Mouse (Mus musculus) kidney, adult 2 months (tissue): ENCODE data around the gene Dscam. TPM values are rescaled to one million over a fixed set of nuclear protein-coding genes. Genes with fewer than 3 reads are reported as not detected.
A peak's percentile ranks its signal among the peaks of the same experiment; 100 is the strongest.

Experiments used
- DNase-seq: peaks from one replicate; pipeline ENCODE4 v3.0.0; 2021
- H3K27ac ChIP-seq: fragments of 200-500 bp; 2 replicates; pipeline ENCODE4 v1.5.1; 2012; ENCODE audit warnings: low read depth, low read length, control low read depth, inconsistent platforms; ENCODE audit not compliant: insufficient read depth
- H3K27me3 ChIP-seq: fragments of 200-500 bp; replicated peaks from 2 replicates; pipeline ENCODE4 v1.6.1; 2012; ENCODE audit warnings: mild to moderate bottlenecking, moderate library complexity, low read length, inconsistent platforms; ENCODE audit not compliant: control insufficient read depth, insufficient read depth
- H3K36me3 ChIP-seq: fragments of 200-500 bp; 2 replicates; pipeline ENCODE4 v1.6.1; 2012; ENCODE audit warnings: mild to moderate bottlenecking, moderate library complexity, low read length, inconsistent platforms; ENCODE audit not compliant: control insufficient read depth, insufficient read depth
- H3K4me1 ChIP-seq: fragments of 200-500 bp; 2 replicates; pipeline ENCODE4 v1.6.1; 2011; ENCODE audit warnings: low read length; ENCODE audit not compliant: control insufficient read depth, insufficient read depth
- H3K4me3 ChIP-seq: fragments of 200-500 bp; 2 replicates; pipeline ENCODE4 v1.5.1; 2011; ENCODE audit warnings: mild to moderate bottlenecking, low read depth, low read length, control low read depth; ENCODE audit not compliant: insufficient read depth
- CTCF ChIP-seq: fragments of 200-500 bp; conservative IDR thresholded peaks from 2 replicates; pipeline ENCODE4 v1.5.1; 2011; ENCODE audit warnings: low read depth, mild to moderate bottlenecking, control low read depth, low read length, moderate library complexity, mixed read lengths; ENCODE audit not compliant: insufficient read depth, insufficient read length
- POLR2A ChIP-seq: fragments of 200-500 bp; IDR thresholded peaks from one replicate; pipeline ENCODE4 v1.6.1; 2011; ENCODE audit warnings: low read depth, low read length, control low read depth
- WGBS: fragments of 180-500 bp; shearing (Covaris S2); methylation state at CpG from one replicate; pipeline ENCODE4 v1.1.7; 2018; 5-methylcytosine and 5-hydroxymethylcytosine counted together
- polyA plus RNA-seq: library from polyadenylated mRNA; depleted of rRNA; stranded (reverse); fragments of >200 nt; gene quantifications from 2 replicates; pipeline ENCODE4 v1.2.3, GENCODE M21; 2012

Gene Dscam
- polyA plus RNA-seq, 1 experiment, result 0.06 TPM

DNA sequence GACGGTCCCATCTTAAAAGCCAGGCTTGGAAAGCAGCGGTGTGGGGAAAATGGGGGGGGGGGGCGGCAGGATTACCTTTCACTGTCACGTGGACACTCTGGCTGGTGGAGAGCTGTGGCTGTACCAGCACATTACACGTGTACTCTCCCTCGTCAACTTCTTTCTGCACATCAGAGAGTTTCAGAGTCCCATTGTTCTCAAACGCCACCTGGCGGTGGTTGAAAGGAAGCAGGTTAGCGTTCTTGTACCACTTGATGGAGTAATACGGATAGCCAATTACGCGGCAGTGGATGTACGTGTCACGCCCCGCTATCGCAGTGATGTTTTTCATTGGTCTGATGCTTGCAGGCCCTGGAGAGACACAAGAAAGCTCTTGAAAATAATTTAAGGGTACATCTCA lies 350.9 kb downstream of the Dscam start:
- peak; percentile 66 for DNase-seq
- no peaks in the 10 kb centered on the region for H3K36me3 ChIP-seq
- peak; percentile 78 for TF ChIP-seq CTCF
- no peak for TF ChIP-seq POLR2A
- H3K4me3 ChIP-seq, result no peak overlapping the region
- no peaks in the 10 kb centered on the region for H3K4me1 ChIP-seq
- H3K27ac ChIP-seq, result no peak overlapping the region
- H3K27me3 ChIP-seq, result no peaks in the 10 kb centered on the region
- WGBS, result 21% methylated on average over 16 of the region's 16 CpGs

DNA sequence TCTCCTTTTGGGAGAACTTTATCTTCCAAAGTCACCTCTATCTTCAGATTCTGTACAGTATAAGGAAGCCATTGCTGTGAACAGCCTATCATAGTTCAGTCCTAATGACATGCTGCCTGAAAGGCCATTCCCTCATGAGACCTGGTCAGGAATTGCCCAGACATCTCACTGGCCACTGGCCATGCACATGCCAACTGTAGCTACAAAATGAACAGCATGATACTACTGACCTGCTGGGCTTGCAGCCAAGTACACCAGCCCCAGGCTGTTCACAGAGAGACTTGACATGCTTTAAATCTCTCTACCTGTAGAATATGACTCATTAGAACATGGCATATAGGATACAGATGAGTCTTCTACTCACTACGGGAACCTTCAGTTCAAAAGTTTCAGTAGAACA lies 364.3 kb downstream of the Dscam start:
- H3K36me3 ChIP-seq, result no peaks in the 10 kb centered on the region
- DNase-seq, result peak; percentile 16
- H3K27ac ChIP-seq, result no peak overlapping the region
- H3K27me3 ChIP-seq, result no peaks in the 10 kb centered on the region
- H3K4me3 ChIP-seq, result no peak overlapping the region
- 75% methylated on average over 1 of the region's 1 CpGs for WGBS
- no peak for TF ChIP-seq POLR2A
- no peak for TF ChIP-seq CTCF
- no peaks in the 10 kb centered on the region for H3K4me1 ChIP-seq

DNA sequence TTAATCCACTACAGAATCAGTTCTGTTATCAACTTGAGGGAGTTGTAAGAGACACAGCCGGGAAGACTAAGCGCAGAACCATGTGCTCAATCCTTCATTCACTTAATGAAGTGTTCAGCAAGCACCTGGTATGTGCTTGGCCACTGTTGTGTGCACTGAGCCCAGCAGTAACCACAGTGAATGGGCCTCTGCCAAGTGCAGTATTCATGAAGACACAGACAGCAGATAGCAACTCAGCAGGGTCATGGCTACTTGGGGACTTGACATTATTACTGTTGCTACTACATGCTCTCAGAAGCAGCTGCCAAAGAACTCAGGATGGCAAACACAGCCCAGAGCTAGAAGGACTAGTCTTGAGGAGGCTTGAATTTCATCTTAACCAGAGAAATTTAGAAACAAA lies 367.9 kb downstream of the Dscam start:
- Histone ChIP-seq H3K27me3 (no peaks in the 10 kb centered on the region), H3K36me3 (no peaks in the 10 kb centered on the region), H3K4me1 (no peaks in the 10 kb centered on the region), H3K4me3 (no peak overlapping the region), H3K27ac (no peak overlapping the region)
- 71% methylated on average over 2 of the region's 2 CpGs for WGBS
- TF ChIP-seq POLR2A (no peak), CTCF (no peak)
- no peak for DNase-seq

DNA sequence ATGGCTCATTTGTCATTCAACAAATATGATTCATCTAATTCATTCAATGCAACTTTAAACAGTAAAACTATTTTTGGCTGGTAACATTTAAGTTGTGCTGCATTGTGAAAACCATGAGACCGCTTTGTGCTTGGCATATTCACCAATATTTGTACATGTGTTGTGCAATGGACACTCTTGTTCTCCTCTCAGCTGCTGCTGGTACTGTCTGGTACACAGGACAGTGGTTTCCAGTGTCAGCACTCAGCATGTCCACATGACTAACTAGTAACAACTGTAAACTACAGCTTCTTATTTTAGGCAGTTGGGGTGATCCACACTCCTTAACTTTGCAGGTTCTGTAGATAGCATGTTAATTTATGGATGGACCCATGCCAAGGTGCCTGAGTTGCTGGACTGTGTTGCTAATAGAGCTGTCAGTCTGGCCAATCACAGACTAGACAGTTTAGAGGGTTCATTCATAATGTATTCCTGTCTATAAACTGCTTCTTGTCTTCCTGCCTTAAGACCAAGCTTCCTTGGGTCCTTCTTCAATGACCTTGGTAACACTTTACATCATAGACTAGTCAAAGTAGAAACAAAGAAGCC lies 368.8 kb downstream of the Dscam start:
- H3K4me3 ChIP-seq, result no peak overlapping the region
- H3K27ac ChIP-seq, result no peak overlapping the region
- 95% methylated on average over 1 of the region's 1 CpGs for WGBS
- no peaks in the 10 kb centered on the region for H3K4me1 ChIP-seq
- TF ChIP-seq CTCF (no peak), POLR2A (no peak)
- no peaks in the 10 kb centered on the region for H3K36me3 ChIP-seq
- no peaks in the 10 kb centered on the region for H3K27me3 ChIP-seq
- no peak for DNase-seq

DNA sequence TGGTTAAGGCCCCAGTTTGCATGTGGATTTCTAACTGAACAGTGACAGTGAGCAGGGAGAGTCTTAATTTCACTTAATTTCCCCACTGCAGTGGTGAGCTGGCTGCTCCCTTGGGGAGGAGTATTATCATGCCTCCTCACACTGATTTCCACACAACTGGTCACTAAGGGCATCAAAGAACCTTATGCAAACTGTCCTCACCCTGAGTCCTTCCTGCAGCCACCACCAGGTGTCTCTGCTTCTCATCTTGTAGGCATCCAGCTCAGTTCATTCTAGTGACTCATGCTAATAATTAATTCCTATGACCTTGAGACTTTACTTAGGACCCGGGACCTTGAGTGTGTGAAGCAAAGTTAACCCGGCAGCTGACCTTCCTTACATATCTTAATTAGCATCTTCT lies 375.1 kb downstream of the Dscam start:
- H3K27ac ChIP-seq, result no peak overlapping the region
- H3K27me3 ChIP-seq, result no peaks in the 10 kb centered on the region
- TF ChIP-seq POLR2A (no peak), CTCF (peak; percentile 81)
- H3K4me3 ChIP-seq, result no peak overlapping the region
- peak; percentile 71 for DNase-seq
- no peaks in the 10 kb centered on the region for H3K4me1 ChIP-seq
- H3K36me3 ChIP-seq, result no peaks in the 10 kb centered on the region
- 9% methylated on average over 2 of the region's 2 CpGs for WGBS

DNA sequence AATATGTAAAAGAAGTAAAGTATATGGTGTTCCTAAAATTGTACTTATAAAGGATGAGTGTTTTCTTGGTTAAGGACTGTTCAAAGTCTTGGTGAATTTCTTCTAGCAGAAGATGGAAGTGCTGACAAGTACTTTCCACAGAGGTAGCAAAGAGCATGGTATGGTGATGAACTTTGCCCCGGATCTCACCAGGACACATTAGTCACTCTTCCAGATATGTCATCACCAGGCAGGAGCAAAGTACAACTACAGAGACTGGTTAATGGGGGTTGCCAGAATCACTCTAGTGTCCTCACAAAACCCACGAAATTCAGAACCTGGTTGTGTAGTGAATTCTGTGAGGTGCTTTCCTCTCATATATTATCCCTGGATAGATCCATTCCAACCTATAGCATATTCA lies 379.2 kb downstream of the Dscam start:
- Histone ChIP-seq H3K4me1 (no peaks in the 10 kb centered on the region), H3K4me3 (no peak overlapping the region), H3K27me3 (no peaks in the 10 kb centered on the region), H3K27ac (no peak overlapping the region), H3K36me3 (no peaks in the 10 kb centered on the region)
- 55% methylated on average over 2 of the region's 2 CpGs for WGBS
- TF ChIP-seq CTCF, result no peak
- peak; percentile 34 for DNase-seq

DNA sequence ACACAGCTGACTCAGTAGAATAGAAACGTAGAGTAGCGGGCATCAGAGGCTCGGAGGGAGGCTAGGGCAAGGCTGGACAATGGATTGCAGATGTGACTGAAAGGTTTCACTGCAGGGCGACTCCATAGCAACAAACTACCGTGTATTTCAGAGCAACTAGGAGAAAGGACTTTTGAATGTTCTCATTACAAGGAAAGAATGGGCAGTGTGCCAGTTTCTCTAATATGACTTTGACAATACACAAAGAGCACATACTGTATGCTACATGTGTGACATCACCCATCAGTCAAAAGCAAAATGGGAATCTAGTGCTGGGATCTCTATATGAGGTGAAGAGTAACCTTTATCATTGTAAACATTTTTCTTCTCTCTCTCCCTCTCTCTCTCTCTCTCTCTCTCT lies 382.3 kb downstream of the Dscam start:
- WGBS, result 71% methylated on average over 5 of the region's 5 CpGs
- TF ChIP-seq POLR2A (no peak), CTCF (no peak)
- Histone ChIP-seq H3K4me1 (no peaks in the 10 kb centered on the region), H3K4me3 (no peak overlapping the region), H3K27me3 (no peaks in the 10 kb centered on the region), H3K36me3 (no peaks in the 10 kb centered on the region), H3K27ac (no peak overlapping the region)
- no peak for DNase-seq

DNA sequence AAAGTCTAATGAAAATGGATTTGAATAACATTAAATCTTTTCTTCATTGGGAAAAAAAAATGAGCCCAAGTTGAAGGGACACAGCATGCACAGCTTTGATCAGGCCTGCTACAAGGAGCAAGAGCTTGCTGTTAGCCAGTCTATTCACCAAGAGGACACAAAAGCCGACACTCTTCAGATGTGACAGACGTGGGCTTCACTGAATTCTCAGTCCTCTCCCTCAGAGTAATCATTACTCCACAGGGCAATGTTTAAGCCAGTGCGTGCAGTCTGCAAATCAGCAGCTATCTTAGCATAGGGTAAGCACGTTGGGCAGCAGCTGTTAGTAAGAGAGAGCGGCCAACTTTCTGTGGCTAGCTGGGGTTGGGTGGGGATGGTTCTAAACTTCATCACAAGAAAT lies 391.5 kb downstream of the Dscam start:
- H3K36me3 ChIP-seq, result no peaks in the 10 kb centered on the region
- no peak for TF ChIP-seq CTCF
- TF ChIP-seq POLR2A, result no peak
- no peak overlapping the region for H3K4me3 ChIP-seq
- no peaks in the 10 kb centered on the region for H3K4me1 ChIP-seq
- H3K27me3 ChIP-seq, result no peaks in the 10 kb centered on the region
- no peak overlapping the region for H3K27ac ChIP-seq
- 40% methylated on average over 5 of the region's 5 CpGs for WGBS
- no peak for DNase-seq
